Mouse (Mus musculus) ES-Bruce4 (cell line): ENCODE measurements around the gene Zbp1. TPM values are rescaled to one million over a fixed set of nuclear protein-coding genes. Genes with fewer than 3 reads are reported as not detected.

Experiments used
- H3K27ac ChIP-seq: 2 replicates; pipeline ENCODE4 v1.5.1; 2012; ENCODE audit warnings: low read length, inconsistent platforms; ENCODE audit not compliant: insufficient read depth
- H3K27me3 ChIP-seq: 2 replicates; pipeline ENCODE4 v1.6.1; 2012; ENCODE audit warnings: mild to moderate bottlenecking, low read length, inconsistent platforms; ENCODE audit not compliant: control insufficient read depth, poor library complexity, insufficient read depth, severe bottlenecking
- H3K36me3 ChIP-seq: 2 replicates; pipeline ENCODE4 v1.6.1; 2012; ENCODE audit warnings: inconsistent platforms, mild to moderate bottlenecking, low read length, moderate library complexity; ENCODE audit not compliant: control insufficient read depth, poor library complexity, insufficient read depth, severe bottlenecking
- H3K4me1 ChIP-seq: one replicate; pipeline ENCODE4 v1.8.1; 2011; ENCODE audit warnings: low read length; ENCODE audit not compliant: control insufficient read depth, insufficient read depth
- H3K4me3 ChIP-seq: 2 replicates; pipeline ENCODE4 v1.5.1; 2011; ENCODE audit warnings: low read depth, mild to moderate bottlenecking, low read length
- H3K9ac ChIP-seq: 2 replicates; pipeline ENCODE4 v1.6.1; 2012; ENCODE audit warnings: low read depth, mild to moderate bottlenecking, inconsistent platforms; ENCODE audit not compliant: poor library complexity, severe bottlenecking
- H3K9me3 ChIP-seq: replicated peaks from 2 replicates; pipeline ENCODE4 v1.6.1; 2012; ENCODE audit warnings: mild to moderate bottlenecking, low read length, inconsistent platforms; ENCODE audit not compliant: control insufficient read depth, poor library complexity, insufficient read depth, severe bottlenecking
- CTCF ChIP-seq: IDR thresholded peaks from one replicate; pipeline ENCODE4 v1.8.1; 2011; ENCODE audit warnings: low read depth, low read length
- EP300 ChIP-seq: IDR thresholded peaks from 2 replicates; pipeline ENCODE4 v1.6.1; 2011; ENCODE audit warnings: low read depth, low read length; ENCODE audit not compliant: insufficient read depth
- POLR2A ChIP-seq: IDR thresholded peaks from one replicate; pipeline ENCODE4 v1.8.1; 2011; ENCODE audit warnings: low read length; ENCODE audit not compliant: insufficient read depth
- polyA plus RNA-seq: library from polyadenylated mRNA; stranded (reverse); fragments of >200 nt; gene quantifications from 2 replicates; pipeline ENCODE4 v1.2.4, GENCODE M21; 2011; ENCODE audit warnings: low read depth; ENCODE audit not compliant: missing spikeins, insufficient read depth, insufficient read length

Zbp1 gene
- polyA plus RNA-seq, 1 experiment = 6.8 TPM

DNA sequence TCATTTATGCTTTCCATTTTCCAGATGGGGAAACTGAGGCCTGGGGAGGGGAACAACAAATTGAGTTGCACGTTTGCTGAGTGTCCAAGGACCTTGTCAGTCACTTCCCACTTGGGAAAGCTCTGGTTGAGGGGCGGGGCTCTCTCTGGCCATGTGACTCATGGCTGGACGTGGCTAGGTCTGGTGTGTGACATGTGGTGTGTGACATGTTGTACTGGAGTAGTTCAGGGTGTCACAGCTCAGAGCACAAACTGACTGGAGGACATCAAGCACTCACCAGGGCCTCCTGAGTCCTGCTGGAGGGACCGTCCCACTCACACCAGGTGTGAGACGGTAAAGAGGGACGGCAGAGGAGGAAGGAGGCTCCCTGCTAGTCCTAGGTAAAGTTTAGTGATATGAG lies 33.4 kb downstream of the Zbp1 start:
- TF ChIP-seq CTCF = no peak
- TF ChIP-seq POLR2A = no peak
- no peak for TF ChIP-seq EP300
- Histone ChIP-seq H3K36me3 (no peaks in the 10 kb centered on the region), H3K4me3 (no peak overlapping the region), H3K4me1 (no peaks in the 10 kb centered on the region), H3K9ac (no peak overlapping the region), H3K27ac (no peak overlapping the region), H3K9me3 (no peaks in the 10 kb centered on the region), H3K27me3 (no peaks in the 10 kb centered on the region)

DNA sequence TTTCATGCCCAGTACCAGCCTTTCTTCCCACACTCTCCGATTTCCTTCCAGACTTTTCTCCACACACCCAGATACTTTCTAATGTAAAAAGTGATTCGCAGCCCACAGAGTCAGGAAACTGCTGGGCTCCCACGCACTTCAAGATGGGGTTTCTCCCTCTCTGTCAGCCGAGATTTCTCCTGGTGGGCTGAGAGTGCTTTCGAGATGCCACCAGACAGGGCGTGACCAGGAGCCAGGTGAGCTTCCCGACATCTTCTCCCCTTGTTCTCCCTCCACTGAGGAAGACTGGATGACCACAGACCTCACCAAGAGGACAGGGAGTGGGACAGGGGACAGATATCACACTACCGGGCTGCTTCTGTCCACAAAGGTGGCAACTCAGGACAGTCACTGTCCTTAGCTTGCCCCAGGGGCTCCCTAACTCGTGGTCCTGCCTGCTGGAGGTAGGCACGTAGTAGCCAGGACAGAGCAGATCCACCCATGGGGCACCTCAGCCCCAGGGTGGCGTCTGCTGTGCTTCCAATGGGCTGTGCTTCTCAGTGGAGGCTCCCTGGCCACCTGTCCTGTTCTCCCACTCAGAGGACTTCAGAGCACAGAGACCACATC lies 34.1 kb downstream of the Zbp1 start:
- Histone ChIP-seq H3K36me3 (no peaks in the 10 kb centered on the region), H3K4me1 (no peaks in the 10 kb centered on the region), H3K27ac (no peak overlapping the region), H3K9ac (no peak overlapping the region), H3K9me3 (no peaks in the 10 kb centered on the region), H3K4me3 (no peak overlapping the region), H3K27me3 (no peaks in the 10 kb centered on the region)
- TF ChIP-seq POLR2A = no peak
- no peak for TF ChIP-seq EP300
- TF ChIP-seq CTCF = no peak

- Histone ChIP-seq H3K9me3 (no peaks in the 10 kb centered on the region), H3K9ac (no peak overlapping the region), H3K27ac (no peak overlapping the region), H3K27me3 (no peaks in the 10 kb centered on the region), H3K4me1 (no peaks in the 10 kb centered on the region), H3K36me3 (no peaks in the 10 kb centered on the region), H3K4me3 (no peak overlapping the region)
- TF ChIP-seq POLR2A (no peak), CTCF (peak; percentile 72)
Observed at GRCm38 (mm10) chr2:173183836-173184460, 34.8 kb downstream of the Zbp1 start.

GRCm38 (mm10) chr2:173183311-173183710 lies 35.4 kb downstream of the Zbp1 start:
- TF ChIP-seq EP300 (no peak), POLR2A (no peak), CTCF (no peak)
- no peak overlapping the region for H3K9ac ChIP-seq
- no peak overlapping the region for H3K27ac ChIP-seq
- H3K27me3 ChIP-seq = no peaks in the 10 kb centered on the region
- no peaks in the 10 kb centered on the region for H3K9me3 ChIP-seq
- no peak overlapping the region for H3K4me3 ChIP-seq
- H3K36me3 ChIP-seq = no peaks in the 10 kb centered on the region
- H3K4me1 ChIP-seq = no peaks in the 10 kb centered on the region

DNA sequence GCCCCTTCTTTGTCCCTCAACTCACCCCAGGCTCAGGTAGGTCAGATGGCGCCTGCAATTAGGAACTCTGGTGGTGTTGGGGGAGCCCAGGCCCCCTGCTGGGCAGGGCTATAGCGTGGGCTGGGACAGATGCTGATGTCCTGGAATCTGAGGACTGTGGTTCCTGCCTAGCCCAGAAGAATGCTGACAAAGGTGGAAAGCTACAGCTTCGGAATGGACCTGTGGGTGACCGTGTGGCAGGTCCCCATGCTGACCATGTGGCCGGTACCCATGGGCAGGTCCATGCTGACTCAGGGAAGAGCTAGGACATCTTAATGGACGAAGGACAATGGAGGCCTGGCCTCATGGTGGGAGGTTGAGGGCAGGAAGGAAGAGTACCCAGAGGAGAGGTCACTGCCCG lies 35.9 kb downstream of the Zbp1 start:
- no peak overlapping the region for H3K4me3 ChIP-seq
- TF ChIP-seq EP300 (no peak), CTCF (no peak), POLR2A (no peak)
- no peaks in the 10 kb centered on the region for H3K27me3 ChIP-seq
- H3K9me3 ChIP-seq = no peaks in the 10 kb centered on the region
- H3K27ac ChIP-seq = no peak overlapping the region
- H3K9ac ChIP-seq = no peak overlapping the region
- no peaks in the 10 kb centered on the region for H3K36me3 ChIP-seq
- no peaks in the 10 kb centered on the region for H3K4me1 ChIP-seq

- no peak overlapping the region for H3K27ac ChIP-seq
Observed at GRCm38 (mm10) chr2:173181901-173182300, 36.8 kb downstream of the Zbp1 start.

More at GRCm38 (mm10) chr2:173181901-173182300, 36.8 kb downstream of the Zbp1 start:
- no peaks in the 10 kb centered on the region for H3K9me3 ChIP-seq
- H3K36me3 ChIP-seq = no peaks in the 10 kb centered on the region
- no peak overlapping the region for H3K4me3 ChIP-seq
- H3K9ac ChIP-seq = no peak overlapping the region
- H3K4me1 ChIP-seq = no peaks in the 10 kb centered on the region
- TF ChIP-seq CTCF = no peak
- no peak for TF ChIP-seq EP300
- no peaks in the 10 kb centered on the region for H3K27me3 ChIP-seq
